Mouse (Mus musculus): ENCODE data around the gene Thegl. TPM values are rescaled to one million over a fixed set of nuclear protein-coding genes. Genes with fewer than 3 reads are reported as not detected.
A peak's percentile ranks its signal among the peaks of the same experiment; 100 is the strongest.
"Not testable (repeated sequence)": the region's sequence is repeated elsewhere in the genome, so short reads cannot be mapped to it uniquely, and the experiment has no call there.

Gene Thegl
- 1 to 10 TPM; 2.4 to 3.2 TPM for total RNA-seq (2021)
- long read RNA-seq, partial matches to known transcripts: 4 of 5 reads
- long read RNA-seq, other reads (novel, unspliced or antisense): 1 of 5 reads

- peak; percentile 69 to 75 for DNase-seq (ENCODE audit: low spot score in 2 of 2)
Measured at GRCm38 (mm10) chr5:77015544-77016482, at the start of gene Thegl. Gene Thegl, plus strand, starts transcription at chr5:77016023.

GRCm38 (mm10) chr5:76969250-76969649, 46.6 kb upstream of the Thegl start:
- peak in 1 of 2 experiments; percentile 26 for DNase-seq (ENCODE audit: low spot score in 2 of 2)

- not testable (repeated sequence) for DNase-seq (ENCODE audit: low spot score in 2 of 2)
Measured at GRCm38 (mm10) chr5:76971115-76971514, 44.7 kb upstream of the Thegl start.

- DNase-seq (ENCODE audit: low spot score in 2 of 2): no peak
Measured at GRCm38 (mm10) chr5:76973488-76973887, 42.3 kb upstream of the Thegl start.

DNA sequence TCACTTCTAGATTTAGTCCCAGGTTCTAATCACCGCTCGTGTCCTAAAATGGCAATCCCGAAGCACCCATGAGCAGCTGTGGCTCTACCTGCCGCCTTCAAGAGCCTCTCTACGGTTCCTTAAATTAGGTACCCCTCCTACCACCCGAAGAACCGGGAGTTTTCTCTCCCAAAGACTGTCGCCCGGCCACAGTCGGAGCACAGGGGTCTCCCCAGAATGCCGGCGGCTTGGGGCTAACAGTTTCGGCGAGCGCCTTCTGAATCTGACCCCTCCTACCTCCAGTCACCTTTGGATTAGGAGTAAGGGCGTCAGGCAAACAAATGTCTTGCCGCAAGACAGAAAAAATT, 41.6 kb upstream of the Thegl start:
- DNase-seq (ENCODE audit: low spot score in 2 of 2): no peak

GRCm38 (mm10) chr5:76974554-76975285, 41.1 kb upstream of the Thegl start, which contains the start of gene Srp72:
Gene Srp72, plus strand, starts transcription at chr5:76974683.
- peak; percentile 86 to 90 for DNase-seq (ENCODE audit: low spot score in 2 of 2)

DNA sequence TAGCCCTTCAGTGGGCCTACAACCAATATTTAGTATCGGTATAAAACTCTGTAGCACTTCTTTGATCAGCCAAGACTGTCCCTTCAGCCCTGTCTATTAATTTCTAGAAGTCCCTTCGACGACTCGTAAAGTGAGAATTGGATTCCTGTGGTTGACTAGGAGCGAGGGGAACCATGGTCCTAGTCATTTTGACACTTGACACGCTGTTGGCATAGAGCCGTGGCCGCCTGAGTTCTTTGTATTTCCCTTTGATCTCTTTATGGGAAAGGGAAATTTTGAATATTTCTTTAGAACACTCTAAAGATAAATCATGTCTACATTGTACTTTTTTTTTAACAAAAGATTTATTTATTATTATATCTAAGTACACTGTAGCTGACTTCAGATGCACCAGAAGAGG, 40.1 kb upstream of the Thegl start:
- DNase-seq (ENCODE audit: low spot score in 2 of 2): no peak

DNA sequence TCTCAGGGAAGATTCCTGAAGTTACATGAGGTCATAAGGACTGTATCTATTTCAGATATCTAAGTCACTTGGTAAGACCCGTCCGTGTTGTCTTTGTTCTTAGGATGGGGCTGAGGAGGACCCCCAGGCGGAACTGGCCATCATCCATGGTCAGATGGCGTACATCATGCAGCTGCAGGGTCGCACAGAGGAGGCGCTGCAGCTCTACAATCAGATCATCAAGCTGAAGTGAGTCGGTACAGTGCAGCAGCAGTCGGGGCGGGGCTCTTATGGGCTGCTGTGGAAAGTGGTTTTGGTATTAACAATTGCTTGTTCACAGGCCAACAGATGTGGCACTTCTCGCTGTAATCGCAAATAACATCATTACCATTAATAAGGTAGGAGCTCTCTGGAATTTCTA, 31.8 kb upstream of the Thegl start:
- DNase-seq (ENCODE audit: low spot score in 2 of 2): no peak

GRCm38 (mm10) chr5:76990789-76991188, 25.0 kb upstream of the Thegl start:
- no peak for DNase-seq (ENCODE audit: low spot score in 2 of 2)

GRCm38 (mm10) chr5:76993174-76993814, 22.5 kb upstream of the Thegl start:
- no peak for DNase-seq (ENCODE audit: low spot score in 2 of 2)

DNA sequence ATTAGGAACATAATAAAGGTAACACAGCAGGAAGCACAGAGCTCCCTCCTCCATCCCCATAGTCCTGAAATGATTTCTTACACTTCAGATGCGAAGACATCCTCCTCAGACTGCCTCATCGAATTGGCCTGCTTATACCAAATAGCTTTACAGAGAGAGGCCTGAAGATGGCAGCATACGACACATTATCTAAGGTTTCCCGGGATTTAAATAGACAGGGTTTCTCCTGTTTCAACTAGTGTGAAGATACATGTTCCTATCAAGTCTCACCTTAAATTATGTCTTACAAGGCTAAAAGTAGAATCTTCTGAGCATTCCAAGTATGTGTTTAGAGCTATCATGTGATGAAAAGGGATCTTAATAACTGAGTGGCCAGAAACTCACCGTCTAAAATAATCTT, 17.4 kb upstream of the Thegl start:
- peak; percentile 18 to 40 for DNase-seq (ENCODE audit: low spot score in 2 of 2)

DNA sequence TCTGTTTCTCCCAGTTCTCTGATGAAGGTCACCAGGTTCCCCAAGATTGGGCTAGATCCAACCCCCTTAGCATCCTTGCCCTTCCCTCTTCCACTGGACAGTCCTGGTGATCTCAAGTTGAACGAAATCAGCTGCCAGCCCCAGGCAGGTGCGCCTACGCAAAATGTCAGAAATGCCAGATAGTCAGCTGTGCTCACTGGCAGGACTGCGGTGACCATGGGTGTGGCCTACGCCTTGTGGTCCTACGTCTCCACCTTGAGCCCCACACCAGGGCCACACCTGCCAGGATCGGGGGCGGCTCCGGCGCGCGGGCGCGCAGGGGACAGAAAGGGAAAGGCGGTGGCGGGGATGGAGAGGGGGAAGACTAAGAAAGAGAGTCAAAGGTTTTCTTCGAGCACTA, 14.6 kb upstream of the Thegl start:
- no peak for DNase-seq (ENCODE audit: low spot score in 2 of 2)

DNA sequence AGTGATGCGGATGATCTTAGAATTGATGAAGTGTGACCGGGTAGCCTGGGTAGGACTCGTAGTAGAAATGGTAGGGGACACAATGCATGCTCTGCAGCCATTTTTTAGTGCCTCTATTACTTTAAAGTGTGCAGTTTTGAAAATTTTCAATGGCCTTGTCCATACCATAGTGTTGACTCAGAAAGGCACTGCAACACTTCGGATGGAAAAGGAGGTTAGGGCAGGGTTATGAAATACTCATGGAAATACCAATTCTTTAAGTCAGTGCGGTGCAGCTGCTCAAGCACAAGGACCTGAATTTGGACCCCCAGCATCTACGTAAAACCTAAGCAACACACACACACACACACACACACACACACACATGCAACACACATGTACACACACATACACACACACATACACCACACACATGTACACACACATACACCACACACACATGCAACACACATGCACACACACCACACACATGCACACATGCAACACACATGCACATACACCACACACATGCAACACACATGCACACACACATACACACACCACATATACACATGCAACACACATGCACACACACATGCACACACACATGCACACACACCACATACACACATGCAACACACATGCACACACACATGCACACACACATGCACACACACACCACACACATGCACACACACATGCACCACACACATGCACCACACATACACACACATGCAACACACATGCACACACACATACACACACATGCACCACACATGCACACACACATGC, 11.6 kb upstream of the Thegl start, which contains the start of gene Arl9:
Gene Arl9, plus strand, starts transcription at position 5 of the 771 bp plus-strand sequence.
- DNase-seq (ENCODE audit: low spot score in 2 of 2): no peak

- DNase-seq (ENCODE audit: low spot score in 2 of 2): no peak
Measured at GRCm38 (mm10) chr5:77010352-77010751, 5.5 kb upstream of the Thegl start.

- DNase-seq (ENCODE audit: low spot score in 2 of 2): no peak
Measured at GRCm38 (mm10) chr5:77011082-77011481, 4.7 kb upstream of the Thegl start.

DNA sequence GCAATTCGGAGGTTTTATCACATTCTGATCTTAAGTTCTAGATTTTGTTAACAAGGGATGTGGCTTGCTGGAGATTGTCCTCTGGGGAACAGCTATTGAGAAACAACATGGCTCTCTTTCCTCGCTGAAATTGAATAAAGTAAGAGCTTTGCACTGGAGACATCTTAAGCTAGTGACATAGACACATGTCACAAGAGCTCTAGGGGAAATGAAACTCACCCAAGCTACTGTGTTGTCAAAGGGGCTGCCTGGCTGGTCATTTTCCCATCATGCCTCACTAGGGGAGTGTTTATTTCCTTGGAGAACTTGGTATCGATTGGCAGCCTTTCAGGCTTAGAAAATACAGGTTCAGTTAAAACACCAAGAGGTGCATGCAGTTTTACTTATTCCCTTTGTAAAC, 2.7 kb upstream of the Thegl start:
- DNase-seq (ENCODE audit: low spot score in 2 of 2): no peak

GRCm38 (mm10) chr5:77028034-77028433, 12.2 kb downstream of the Thegl start:
- no peak for DNase-seq (ENCODE audit: low spot score in 2 of 2)

GRCm38 (mm10) chr5:77029735-77030134, 13.9 kb downstream of the Thegl start:
- DNase-seq (ENCODE audit: low spot score in 2 of 2): peak; percentile 37 to 44

GRCm38 (mm10) chr5:77035101-77035500, 19.3 kb downstream of the Thegl start:
- not testable (repeated sequence) for DNase-seq (ENCODE audit: low spot score in 2 of 2)

DNA sequence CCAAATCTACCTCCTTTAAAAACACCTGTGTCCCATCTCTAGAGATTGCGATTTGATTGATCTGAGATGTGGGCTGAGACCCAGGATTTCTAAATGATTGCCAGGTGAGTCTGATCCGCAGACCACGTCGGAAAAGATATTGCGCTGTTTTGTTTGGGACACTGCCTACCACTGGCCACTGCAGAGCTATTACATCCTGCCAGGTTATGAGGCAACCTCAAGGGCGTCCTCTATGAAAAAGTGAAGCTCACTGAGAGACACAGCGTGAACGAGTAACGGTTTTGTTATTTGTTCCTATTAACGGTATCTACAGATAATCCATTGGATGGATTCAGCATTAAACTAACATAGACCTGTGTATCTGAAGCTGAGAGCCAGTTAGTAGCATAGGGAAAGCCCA, 22.6 kb downstream of the Thegl start:
- no peak for DNase-seq (ENCODE audit: low spot score in 2 of 2)

- DNase-seq (ENCODE audit: low spot score in 2 of 2): no peak
Measured at GRCm38 (mm10) chr5:77039391-77039790, 23.6 kb downstream of the Thegl start.
